Mouse (Mus musculus) left cerebral cortex, postnatal 4 days (tissue): ENCODE data around the gene Topors. TPM values are rescaled to one million over a fixed set of nuclear protein-coding genes. Genes with fewer than 3 reads are reported as not detected.

Source experiments
- DNase-seq: peaks from one replicate; pipeline ENCODE4 v3.0.0-alpha.2; 2022
- intact Hi-C: fragments of 180-260 bp; cut with DNase I; formaldehyde crosslinking; loops from one replicate; pipeline ENCODE4 v1.15.1; 2025
- total RNA-seq, 2 experiments: library from RNA; stranded (reverse); gene quantifications; 2 replicates each; pipeline ENCODE4 v1.2.3; 2021

The Topors gene
- total RNA-seq, 2 experiments from 2014 or later = 22.3 to 24.3 TPM

- DNase-seq = no peak
- intact Hi-C loops = no loop called here
Measured at GRCm38 (mm10) chr4:40218382-40218781, 51.3 kb downstream of the Topors start.

- no peak for DNase-seq
- intact Hi-C loops = no loop called here
Measured at GRCm38 (mm10) chr4:40217910-40218309, 51.7 kb downstream of the Topors start.

- DNase-seq = no peak
- intact Hi-C loops = no loop called here
Measured at GRCm38 (mm10) chr4:40212177-40212576, 57.5 kb downstream of the Topors start.

Other genes starting within 250 kb of the Topors start
- gene Aco1, start 126.8 kb downstream of the Topors start, total RNA-seq = 10 to 100 TPM; 60.1 to 64.1 TPM
- 1 to 10 TPM; 3.3 to 4.0 TPM for gene Ddx58, start 30.0 kb downstream of the Topors start, total RNA-seq
- 10 to 100 TPM in 1 of 2 experiments, 1 to 10 TPM in 1; 9.0 to 19.4 TPM for gene Smim27, start 271 bp downstream of the Topors start, total RNA-seq
- 100 to 1,000 TPM; 159 to 164 TPM for gene Ndufb6, start 9.6 kb upstream of the Topors start, total RNA-seq
- gene Tmem215, start 202.3 kb upstream of the Topors start, total RNA-seq = 1 to 10 TPM; 1.5 to 2.5 TPM